Mouse (Mus musculus): ENCODE measurements around the gene Lmbr1l.

GRCm38 (mm10) chr15:98927566-98927965, 9.5 kb upstream of the Lmbr1l start:
- TF ChIP-seq TCF12 (IDR thresholded peaks at IDR 0.05; ENCODE audit: insufficient read depth, poor library complexity, severe bottlenecking) (no peak), POLR2A (IDR thresholded peaks at IDR 0.05; ENCODE audit: insufficient read length, low read depth) (no peak), USF1 (IDR thresholded peaks at IDR 0.05; ENCODE audit: low read depth) (no peak), MYOG (IDR thresholded peaks at IDR 0.05; ENCODE audit: control insufficient read depth in 1 of 3, insufficient read depth in 1 of 3, insufficient read length in 2 of 3, low read depth in 2 of 3) (no peak), E2F4 (IDR thresholded peaks at IDR 0.05; ENCODE audit: insufficient read depth) (no peak), MAX (IDR thresholded peaks at IDR 0.05; ENCODE audit: low read depth) (no peak), MYOD1 (IDR thresholded peaks at IDR 0.05; ENCODE audit: control insufficient read depth in 1 of 3, insufficient read length in 2 of 3, low read depth in 2 of 3) (no peak), POLR2AphosphoS2 (IDR thresholded peaks at IDR 0.05; ENCODE audit: insufficient read length, low read depth) (no peak), TCF3 (IDR thresholded peaks at IDR 0.05; ENCODE audit: insufficient read length, low read depth) (no peak)
